Mouse (Mus musculus): ENCODE measurements around the gene Olfr1393.
"Not testable (repeated sequence)": the region's sequence is repeated elsewhere in the genome, so short reads cannot be mapped to it uniquely, and the experiment has no call there.

Olfr1393 gene

DNA sequence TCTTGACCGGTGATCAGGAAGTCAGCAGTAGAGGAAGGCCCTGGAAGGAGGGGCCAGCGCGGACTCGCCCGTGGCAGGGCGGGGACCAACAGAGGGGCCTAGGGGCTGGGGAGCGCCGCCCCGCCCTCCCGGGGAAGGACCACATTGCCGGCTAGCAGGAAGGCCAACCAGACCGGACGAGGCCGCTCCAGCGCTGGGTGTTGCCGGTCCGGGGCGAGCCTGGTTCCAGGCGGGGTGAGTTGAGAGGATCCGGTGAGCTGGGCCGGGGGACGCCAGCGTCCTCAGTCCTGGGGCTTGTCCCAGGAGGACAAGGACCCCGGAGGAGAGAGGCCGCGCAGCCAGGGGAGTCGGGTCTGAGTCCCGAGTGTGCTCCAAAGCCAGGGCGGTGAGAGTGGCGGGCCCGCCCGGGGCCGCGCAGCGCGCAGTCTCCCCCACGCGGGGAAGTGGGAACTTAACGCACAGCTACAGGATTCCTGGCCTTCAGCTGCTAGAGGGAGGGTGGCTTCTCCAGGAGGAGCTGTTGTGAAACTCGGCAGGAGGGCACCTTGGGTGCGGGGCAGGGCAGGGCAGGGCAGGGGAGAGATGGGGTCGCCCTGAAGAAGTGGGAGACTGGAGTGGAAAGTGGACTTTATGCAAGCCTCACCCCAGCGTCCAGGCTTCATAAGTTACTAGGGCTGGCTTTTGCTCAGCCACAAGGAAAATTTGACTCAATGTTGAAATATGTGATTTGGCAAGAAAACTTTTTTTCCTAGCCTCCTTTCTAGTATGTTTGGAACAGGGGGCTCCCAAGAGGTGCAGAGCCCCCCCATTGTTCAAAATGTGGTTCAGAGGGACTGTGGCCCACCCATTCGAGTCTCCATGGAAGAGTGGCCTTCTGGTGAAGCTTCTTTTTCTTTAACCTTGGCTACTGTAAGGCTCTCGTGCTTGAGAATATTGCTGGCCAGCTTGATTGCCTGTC, 27.4 kb upstream of the Olfr1393 start:
- peak; percentile 80 to 83 for DNase-seq (ENCODE audit: low spot score in 2 of 2)

DNA sequence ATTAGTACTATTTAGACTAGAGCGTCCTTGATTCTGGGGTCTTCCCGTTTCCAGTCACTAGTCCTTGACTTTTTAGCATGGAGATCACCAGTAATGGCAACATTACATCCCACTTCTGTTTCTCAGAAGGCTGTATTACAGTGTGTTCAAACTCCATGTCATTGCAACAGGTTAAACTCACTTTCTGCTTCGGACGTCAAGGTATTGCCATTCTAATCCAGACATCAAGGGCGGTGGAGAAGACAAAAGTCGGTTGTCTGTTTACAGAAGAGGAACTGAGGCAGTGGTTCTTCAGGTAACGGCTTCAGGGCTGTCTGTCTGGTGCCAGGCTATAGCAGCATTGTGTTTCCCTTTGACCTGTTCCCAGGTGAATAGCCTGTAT, 26.7 kb upstream of the Olfr1393 start:
- no peak for DNase-seq (ENCODE audit: low spot score in 2 of 2)

DNA sequence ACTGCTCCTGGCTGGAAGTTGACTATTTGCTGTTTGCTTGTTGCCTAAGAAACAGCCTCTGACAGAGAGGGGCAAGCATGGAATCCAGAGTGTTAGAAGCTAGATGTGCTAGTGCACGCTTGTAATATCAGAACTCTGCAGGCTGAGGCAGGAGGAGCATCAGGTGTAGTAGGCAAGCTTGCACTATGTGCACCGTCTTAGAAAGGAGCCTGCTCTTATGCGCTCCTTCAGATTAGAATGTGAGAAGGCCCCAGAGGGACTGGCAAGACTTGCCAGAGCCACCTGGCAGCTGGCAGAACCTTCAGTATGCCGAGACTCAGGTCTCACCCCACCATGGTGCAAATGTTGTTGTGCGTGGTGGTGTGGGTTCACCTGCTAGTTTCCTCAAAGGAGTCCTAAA, 26.1 kb upstream of the Olfr1393 start:
- no peak for DNase-seq (ENCODE audit: low spot score in 2 of 2)

DNA sequence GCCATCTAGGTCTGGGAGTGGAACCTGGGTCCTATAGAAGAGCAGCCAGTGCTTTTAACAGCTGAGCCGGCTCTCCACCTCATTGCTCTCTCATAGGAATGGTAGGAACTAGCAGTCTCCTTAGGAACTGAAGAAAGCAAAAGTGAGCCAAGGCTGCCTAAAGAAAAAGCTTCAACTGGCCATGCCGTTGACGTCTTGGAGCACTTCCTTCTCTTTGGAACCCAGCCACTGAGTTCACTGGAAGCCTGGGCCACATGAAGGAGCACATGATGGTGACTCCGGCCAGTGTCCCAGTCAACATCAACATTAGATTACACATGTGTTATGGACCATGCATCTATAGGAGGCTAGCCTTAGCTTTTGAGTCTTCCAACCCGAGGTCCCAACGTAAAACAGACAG, 25.1 kb upstream of the Olfr1393 start:
- no peak for DNase-seq (ENCODE audit: low spot score in 2 of 2)

DNA sequence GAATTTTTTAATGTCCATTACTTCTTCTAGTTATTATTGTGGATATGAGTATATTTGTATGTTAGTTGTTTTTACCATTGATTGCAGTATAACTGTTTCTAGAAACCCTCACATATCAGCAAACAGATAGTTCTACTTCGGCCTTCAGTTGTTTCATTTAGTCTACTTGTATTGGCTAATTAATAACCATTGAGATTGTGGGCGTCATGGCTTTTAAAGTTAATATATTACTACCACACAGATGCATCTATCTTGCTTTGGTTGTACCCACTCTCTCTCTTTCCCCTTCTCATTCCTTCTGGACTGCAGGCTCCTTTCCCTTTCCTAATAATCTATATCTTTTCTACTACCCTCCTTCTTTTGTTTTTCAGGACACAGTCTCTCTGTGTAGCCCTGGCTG, 18.8 kb upstream of the Olfr1393 start:
- DNase-seq (ENCODE audit: low spot score in 2 of 2) = no peak

DNA sequence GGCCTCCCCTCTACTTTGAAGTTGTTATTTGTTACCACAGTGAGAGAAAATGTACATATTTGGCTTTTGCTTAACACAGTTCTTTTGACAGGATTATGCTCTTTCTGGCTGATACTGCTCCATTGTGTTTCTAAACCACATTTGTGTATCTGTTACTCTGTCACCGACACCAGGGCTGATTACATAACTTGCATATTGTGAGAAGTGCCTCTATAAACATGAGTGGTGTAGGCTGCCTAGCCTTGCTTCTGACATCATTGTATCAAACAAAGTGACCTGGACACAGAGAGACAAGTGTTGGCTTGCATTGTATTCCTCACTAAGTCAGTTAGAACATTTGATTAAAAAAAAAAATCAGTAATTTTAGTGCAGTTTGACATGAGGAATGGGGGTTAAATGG, 18.3 kb upstream of the Olfr1393 start:
- no peak for DNase-seq (ENCODE audit: low spot score in 2 of 2)

DNA sequence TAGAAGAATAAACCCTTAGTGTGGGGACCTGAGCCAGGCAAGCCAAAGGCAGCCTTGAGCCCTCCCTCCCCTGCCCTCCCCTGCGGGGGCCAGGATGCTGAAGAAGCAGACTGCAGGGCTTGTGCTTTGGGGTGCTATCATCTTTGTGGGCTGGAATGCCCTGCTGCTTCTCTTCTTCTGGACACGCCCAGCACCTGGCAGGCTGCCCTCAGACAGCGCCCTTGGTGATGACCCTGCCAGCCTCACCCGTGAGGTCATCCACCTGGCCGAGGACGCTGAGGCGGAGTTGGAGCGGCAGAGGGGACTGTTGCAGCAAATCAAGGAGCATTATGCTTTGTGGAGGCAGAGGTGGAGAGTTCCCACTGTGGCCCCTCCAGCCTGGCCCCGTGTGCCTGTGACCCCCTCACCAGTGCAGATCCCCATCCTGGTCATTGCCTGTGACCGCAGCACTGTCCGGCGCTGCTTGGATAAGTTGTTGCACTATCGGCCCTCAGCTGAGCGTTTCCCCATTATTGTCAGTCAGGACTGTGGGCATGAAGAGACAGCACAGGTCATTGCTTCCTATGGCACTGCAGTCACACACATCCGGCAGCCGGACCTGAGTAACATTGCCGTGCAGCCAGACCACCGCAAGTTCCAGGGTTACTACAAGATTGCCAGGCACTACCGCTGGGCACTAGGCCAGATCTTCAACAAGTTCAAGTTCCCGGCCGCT, 17.3 kb upstream of the Olfr1393 start:
- DNase-seq (ENCODE audit: low spot score in 2 of 2) = no peak

DNA sequence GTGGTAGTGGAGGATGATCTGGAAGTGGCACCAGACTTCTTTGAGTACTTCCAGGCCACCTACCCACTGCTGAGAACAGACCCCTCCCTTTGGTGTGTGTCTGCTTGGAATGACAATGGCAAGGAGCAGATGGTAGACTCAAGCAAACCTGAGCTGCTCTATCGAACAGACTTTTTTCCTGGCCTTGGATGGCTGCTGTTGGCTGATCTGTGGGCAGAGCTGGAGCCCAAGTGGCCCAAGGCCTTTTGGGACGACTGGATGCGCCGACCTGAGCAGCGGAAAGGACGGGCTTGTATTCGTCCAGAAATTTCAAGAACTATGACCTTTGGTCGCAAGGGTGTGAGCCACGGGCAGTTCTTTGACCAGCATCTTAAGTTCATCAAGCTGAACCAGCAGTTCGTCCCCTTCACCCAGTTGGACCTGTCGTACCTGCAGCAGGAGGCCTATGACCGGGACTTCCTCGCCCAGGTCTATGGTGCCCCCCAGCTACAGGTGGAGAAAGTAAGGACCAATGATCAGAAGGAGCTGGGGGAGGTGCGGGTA, 16.7 kb upstream of the Olfr1393 start:
- DNase-seq (ENCODE audit: low spot score in 2 of 2) = no peak

DNA sequence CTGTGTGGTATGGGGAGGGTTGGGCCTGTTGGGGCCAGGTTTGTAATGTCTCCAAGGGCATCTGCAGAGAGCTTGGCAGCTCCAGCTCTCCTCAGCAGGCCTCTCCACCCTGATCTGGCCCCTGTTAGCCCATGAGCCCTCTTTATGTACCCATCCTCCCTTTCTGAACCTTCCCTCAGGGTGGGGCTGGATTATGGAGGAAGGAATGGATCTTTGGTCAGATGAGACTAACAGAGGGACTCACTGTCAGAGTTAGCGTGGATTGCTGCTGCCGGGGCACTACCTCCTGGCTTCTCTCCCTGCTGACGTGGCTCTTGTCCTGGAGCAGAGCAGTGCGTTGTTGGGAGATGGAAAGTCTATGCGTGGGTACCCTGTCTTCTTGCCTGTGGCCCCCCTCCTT, 15.8 kb upstream of the Olfr1393 start:
- no peak for DNase-seq (ENCODE audit: low spot score in 2 of 2)

DNA sequence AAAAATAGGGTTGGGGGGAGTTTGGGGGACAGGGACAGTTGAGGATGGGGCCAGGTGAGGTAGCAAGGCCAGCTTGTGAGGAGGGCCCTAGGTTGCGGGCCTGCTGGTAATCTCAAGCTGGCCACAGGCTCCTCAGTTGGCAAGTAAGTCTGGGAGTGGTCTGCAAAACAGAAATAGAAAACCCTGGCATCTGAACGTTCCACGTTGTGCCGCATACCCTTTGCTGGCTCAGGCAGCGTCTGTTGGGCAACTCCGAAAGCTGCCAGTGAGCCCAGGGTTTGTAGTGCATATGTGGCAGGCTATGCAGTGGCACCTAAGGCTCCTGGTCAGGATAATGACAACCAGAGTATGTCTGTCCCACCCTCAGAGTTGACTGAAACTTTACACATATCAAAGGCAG, 15.0 kb upstream of the Olfr1393 start:
- no peak for DNase-seq (ENCODE audit: low spot score in 2 of 2)

DNA sequence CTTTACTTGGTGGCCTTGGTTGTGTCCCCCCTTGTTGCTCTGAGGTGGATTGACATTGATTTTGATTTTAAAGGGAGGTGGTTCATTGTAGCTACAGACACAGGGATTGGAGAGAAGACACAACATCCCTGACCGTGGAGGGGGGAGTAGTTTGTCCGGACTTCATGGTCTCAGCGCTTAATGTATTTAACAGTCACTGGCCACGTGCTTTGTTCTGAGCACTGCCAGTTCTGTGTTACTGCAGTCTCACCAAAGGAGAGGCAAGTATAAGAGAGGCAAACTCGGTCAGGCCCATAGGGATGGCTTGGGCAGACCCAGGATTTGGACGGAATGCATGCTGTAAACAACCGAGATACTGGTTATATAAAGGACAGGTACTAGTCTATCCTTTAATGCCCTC, 14.0 kb upstream of the Olfr1393 start:
- no peak for DNase-seq (ENCODE audit: low spot score in 2 of 2)

DNA sequence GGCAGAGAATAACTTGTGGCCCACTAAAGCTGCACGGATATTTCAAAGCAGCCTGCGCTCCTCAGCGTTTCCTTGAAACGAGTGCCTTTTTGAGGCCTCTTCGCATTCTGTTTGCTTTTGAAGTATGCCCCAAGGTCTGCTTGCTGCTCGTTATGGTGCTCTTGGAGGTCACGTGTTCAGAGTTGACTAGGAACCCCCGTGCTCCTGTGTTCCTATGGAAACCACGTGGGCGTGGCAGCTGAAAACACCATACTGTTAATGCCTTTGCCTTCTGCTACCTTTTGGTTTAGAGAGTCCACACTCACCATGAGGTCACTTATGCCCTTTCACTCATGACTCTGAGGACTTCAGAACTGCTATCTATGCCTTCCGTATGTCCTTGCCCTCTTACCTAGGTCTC, 13.5 kb upstream of the Olfr1393 start:
- DNase-seq (ENCODE audit: low spot score in 2 of 2) = no peak

DNA sequence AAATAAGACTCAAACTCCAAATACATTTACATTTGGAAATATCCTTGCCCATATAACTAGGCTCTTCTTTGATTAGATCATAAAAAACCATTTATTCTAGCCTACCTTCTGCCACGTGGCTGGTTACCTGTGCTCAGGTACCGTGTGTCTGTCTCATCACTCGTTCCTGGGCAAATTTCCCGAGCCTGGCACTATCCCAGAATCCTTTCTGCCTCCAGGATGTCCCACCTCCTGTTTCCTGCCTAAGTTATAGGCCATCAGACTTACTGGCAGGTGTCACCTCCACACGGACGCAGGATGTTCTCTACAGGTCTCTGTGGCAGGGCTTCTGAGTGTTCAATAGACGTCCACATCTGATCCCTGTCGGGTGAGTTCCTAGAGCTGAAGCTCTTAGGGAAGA, 13.0 kb upstream of the Olfr1393 start:
- DNase-seq (ENCODE audit: low spot score in 2 of 2) = no peak

DNA sequence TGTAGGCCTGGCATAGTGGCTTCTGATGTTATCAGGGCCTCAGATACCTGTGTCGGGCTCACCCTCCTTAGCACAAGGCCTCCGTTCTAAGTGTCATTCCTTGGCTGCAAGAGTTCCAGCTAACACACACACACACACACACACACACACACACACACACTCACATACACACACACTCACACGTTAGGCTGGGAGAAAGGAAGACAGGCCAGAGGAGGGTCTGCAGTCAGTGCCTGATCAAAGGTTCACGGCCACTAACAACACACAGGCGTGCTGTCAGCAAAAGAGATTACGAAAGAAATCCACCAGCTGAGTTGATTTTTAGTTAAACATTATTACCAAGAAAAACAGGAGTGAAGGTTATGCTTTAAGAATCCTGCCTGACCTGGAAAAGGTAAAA, 11.4 kb upstream of the Olfr1393 start:
- no peak for DNase-seq (ENCODE audit: low spot score in 2 of 2)

DNA sequence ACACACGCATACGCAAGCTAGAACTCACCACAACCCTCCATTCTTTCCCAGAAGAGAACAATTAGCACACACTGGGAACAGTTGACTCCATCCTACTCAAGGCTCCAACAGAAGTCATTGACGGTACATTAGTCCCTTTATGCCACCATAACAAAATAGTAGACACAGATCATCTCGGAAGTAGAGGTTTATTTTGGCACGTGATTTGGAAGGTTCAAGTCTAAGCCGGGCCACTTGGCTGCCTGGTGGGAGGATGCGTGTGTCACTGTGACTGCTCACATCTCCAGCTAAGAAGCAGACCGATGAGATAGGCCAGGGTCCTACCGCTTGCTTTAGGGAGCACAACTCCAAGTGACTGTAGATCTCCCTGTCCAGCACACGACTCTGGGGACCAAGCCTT, 10.8 kb upstream of the Olfr1393 start:
- DNase-seq (ENCODE audit: low spot score in 2 of 2) = no peak

DNA sequence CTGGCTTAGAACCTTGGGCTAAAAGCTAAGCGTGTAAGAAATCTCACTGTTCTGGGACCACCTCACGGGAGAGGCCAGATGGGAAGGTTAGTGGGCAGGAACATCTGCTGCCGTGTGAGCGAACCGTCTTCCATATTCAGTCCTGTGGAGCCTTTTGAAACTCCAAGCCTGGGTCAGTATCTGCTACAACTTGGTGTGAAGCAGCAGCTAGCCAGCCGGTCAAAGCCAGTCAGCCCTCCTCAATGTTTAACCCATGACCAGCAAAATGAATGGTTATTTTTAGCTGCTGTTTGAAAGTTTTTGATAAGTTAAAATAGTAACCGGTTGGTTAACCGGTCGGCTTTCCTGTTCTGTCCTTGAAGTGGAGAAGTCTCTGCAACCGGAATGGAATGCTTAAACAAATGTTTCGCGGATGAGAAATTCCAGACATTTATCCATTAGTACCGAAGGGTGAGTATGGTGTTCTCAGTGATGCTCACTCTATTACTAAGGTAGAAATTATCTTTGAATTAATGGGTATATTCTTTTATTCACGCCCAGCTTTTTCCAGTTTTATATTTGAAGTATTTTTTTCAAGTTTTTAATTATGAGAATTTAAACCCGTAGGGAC, 10.0 kb upstream of the Olfr1393 start:
- DNase-seq (ENCODE audit: low spot score in 2 of 2) = no peak

DNA sequence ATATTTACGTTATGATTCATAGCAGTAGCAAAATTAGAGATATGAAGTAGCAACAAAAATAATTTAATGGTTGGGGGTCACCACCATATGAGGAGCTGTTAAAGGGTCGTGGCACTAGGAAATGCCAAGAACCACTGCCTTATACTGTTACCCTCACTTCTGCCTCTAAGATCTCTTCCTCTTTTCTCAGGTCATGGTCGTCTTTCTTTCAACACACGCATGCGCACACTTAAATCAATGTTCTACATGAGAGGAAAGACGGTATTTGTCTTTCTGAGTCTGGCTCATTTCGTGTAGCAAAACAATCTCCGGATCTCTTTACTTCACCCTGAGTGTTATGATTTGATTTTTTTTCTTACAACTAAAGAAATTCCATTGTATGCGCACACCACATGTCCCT, 8.3 kb upstream of the Olfr1393 start:
- no peak for DNase-seq (ENCODE audit: low spot score in 2 of 2)

DNA sequence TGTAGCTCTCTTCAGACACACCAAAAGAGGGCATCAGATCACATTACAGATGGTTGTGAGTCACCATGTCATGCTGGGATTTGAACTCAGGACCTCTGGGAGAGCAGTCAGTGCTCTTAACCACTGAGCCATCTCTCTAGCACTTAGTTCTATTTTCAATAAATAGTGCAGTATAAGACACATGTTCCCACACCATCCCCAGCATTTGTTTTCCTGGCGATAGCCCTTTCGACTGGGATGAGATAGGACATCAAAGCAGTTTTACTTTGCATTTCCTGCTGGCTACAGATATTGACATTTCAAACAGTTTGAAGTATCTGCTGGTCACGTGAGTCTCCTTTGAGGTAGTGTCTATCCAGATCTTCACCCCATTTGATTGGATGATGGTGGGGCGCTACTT, 7.7 kb upstream of the Olfr1393 start:
- no peak for DNase-seq (ENCODE audit: low spot score in 2 of 2)

DNA sequence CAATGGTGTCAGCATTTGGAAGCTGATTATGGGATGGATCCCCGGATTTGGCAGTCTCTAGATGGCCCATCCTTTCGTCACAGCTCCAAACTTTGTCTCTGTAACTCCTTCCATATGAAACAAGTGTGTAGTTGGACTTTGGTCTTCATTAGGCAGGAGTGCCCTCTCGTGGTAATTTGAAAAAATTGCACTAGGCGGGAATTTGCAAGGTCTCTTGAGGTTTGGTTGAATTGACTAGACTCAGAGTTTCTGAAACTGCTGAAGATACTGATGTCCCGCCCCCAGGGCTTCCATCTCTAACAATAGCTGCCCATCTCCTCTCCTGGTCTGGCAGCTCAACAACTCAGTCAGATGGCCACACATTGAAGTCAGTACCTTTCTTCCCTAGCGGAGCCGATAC, 6.8 kb upstream of the Olfr1393 start:
- peak in 1 of 2 experiments; percentile 38 for DNase-seq (ENCODE audit: low spot score in 2 of 2)

DNA sequence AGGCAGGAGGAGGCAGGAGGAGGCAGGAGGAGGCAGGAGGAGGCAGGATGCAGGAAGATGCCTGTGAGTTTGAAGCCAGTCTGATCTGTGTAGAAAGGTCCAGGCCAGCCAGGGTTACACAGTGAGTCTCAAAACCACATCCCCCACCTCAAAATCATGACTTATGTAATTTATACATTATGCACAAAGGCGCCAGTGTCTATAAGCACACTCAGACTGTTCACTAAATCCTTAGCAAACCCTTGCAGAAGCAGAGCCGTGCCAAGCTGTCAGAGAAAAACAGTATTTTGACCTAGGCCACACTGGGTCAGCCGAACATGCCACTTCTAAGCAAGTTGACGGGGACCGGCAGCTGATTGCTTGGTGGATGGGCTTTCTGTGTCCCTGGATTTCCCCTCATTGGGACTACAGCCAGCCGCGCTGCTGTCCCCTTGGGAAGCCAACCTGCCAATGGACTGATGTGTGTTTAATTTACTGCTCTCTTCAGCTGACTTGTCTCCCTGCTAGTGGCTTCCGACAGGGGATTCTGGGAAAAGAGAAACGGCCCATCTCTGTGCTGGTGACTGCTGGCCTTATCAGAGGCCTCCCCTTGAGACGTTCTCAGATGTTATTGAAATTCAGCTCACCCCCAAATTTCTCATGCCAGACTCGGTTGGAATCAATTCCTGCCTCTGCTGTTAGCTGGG, 4.1 kb upstream of the Olfr1393 start:
- DNase-seq (ENCODE audit: low spot score in 2 of 2) = no peak

DNA sequence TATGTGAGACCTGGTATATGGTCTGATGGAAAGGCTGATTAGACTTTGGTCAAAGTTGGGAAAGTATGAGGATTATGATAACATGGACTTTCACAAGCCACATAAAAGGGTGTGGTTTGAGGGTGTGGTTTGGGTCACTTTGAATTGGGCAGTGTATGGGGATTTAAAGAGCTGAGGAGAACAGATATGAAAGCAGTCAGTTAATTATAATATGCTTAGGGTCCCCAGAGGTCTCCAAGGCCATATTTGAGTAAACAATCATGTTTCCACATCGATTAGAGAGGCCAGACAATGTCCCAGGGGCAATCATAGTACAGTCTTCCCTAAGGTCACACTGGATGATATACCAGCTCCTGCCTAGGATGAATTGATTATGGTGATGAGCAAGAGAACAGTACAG, 6.9 kb downstream of the Olfr1393 start, which contains the start of gene Olfr1392:
Olfr1392 (plus strand) TSS at position 301 of the 400 bp plus-strand sequence.
- DNase-seq (ENCODE audit: low spot score in 2 of 2) = not testable (repeated sequence)

DNA sequence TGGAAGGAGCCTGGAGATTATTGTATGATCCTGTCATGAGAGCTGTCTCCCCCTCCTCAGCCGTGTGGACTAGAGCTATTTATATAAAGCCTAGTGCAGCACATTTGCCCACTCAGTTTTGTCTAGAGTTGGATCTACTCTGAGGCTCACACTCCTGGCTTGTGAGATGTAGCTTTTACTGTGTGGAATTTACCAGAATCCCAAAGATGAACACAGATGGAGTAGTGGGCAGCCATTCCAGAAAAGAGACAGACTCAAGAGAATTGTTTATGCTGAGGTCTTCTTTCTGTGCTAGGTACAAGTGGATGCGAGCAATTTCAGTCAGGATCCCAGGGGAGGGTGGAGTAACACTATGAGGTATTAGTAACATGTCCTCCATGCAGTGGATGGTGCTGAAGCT, 9.1 kb downstream of the Olfr1393 start:
- no peak for DNase-seq (ENCODE audit: low spot score in 2 of 2)
